Mouse (Mus musculus): ENCODE results near the gene Tmem206. TPM values are rescaled to one million over a fixed set of nuclear protein-coding genes. Genes with fewer than 3 reads are reported as not detected.
A peak's percentile ranks its signal among the peaks of the same experiment; 100 is the strongest.

Gene Tmem206
- polyA plus RNA-seq, 1 experiment from 2014 or later = 36.7 TPM

- H3K4me3 ChIP-seq = no peak overlapping the region
- no peak overlapping the region for H3K27ac ChIP-seq
- WGBS = 92% methylated on average over 4 of the region's 4 CpGs
- no peaks in the 10 kb centered on the region for H3K4me1 ChIP-seq (replicated peaks)
- no peak overlapping the region for H3K4me2 ChIP-seq
- H3K9ac ChIP-seq = no peak overlapping the region
- no peaks in the 10 kb centered on the region for H3K9me3 ChIP-seq
- ATAC-seq (ENCODE audit: low FRiP score) = no peak
- no peaks in the 10 kb centered on the region for H3K27me3 ChIP-seq
- 0 out of 2 replicates have a peak, but pooled peaks cover 3% of the 10 kb centered on the region for H3K36me3 ChIP-seq
Observed at GRCm38 (mm10) chr1:191368193-191368592, 42.5 kb downstream of the Tmem206 start.

- no peak for ATAC-seq (ENCODE audit: low FRiP score)
- no peak overlapping the region for H3K9ac ChIP-seq
- H3K27me3 ChIP-seq = no peaks in the 10 kb centered on the region
- no peaks in the 10 kb centered on the region for H3K4me1 ChIP-seq (replicated peaks)
- H3K4me3 ChIP-seq = no peak overlapping the region
- H3K9me3 ChIP-seq = no peaks in the 10 kb centered on the region
- H3K27ac ChIP-seq = no peak overlapping the region
- 0 out of 2 replicates have a peak, but pooled peaks cover 3% of the 10 kb centered on the region for H3K36me3 ChIP-seq
- H3K4me2 ChIP-seq = no peak overlapping the region
Observed at GRCm38 (mm10) chr1:191369140-191369539, 43.4 kb downstream of the Tmem206 start.

GRCm38 (mm10) chr1:191374993-191375643 lies 49.4 kb downstream of the Tmem206 start:
- ATAC-seq (ENCODE audit: low FRiP score) = no peak

GRCm38 (mm10) chr1:191375644-191375998 lies 49.9 kb downstream of the Tmem206 start:
- Histone ChIP-seq H3K36me3 (no peaks in the 10 kb centered on the region), H3K9ac (no peak overlapping the region), H3K4me3 (no peak overlapping the region), H3K4me2 (no peak overlapping the region), H3K27ac (no peak overlapping the region), H3K9me3 (no peaks in the 10 kb centered on the region), H3K27me3 (no peaks in the 10 kb centered on the region), H3K4me1 (replicated peaks) (no peaks in the 10 kb centered on the region)
- no peak for ATAC-seq (ENCODE audit: low FRiP score)
- WGBS = 96% methylated on average over 5 of the region's 5 CpGs

More at GRCm38 (mm10) chr1:191374993-191375643, 49.4 kb downstream of the Tmem206 start:
- Histone ChIP-seq H3K4me1 (replicated peaks) (no peaks in the 10 kb centered on the region), H3K9me3 (no peaks in the 10 kb centered on the region), H3K27me3 (no peaks in the 10 kb centered on the region), H3K4me2 (no peak overlapping the region), H3K36me3 (no peaks in the 10 kb centered on the region), H3K27ac (no peak overlapping the region), H3K4me3 (no peak overlapping the region), H3K9ac (no peak overlapping the region)
- 95% methylated on average over 10 of the region's 10 CpGs for WGBS

- Histone ChIP-seq H3K27me3 (no peaks in the 10 kb centered on the region), H3K4me1 (replicated peaks) (no peaks in the 10 kb centered on the region), H3K4me2 (no peak overlapping the region), H3K4me3 (no peak overlapping the region), H3K27ac (no peak overlapping the region), H3K9me3 (no peaks in the 10 kb centered on the region), H3K36me3 (no peaks in the 10 kb centered on the region), H3K9ac (no peak overlapping the region)
- WGBS = 94% methylated on average over 2 of the region's 2 CpGs
- ATAC-seq (ENCODE audit: low FRiP score) = no peak
Observed at GRCm38 (mm10) chr1:191378080-191378479, 52.4 kb downstream of the Tmem206 start.

- no peak for ATAC-seq (ENCODE audit: low FRiP score)
- H3K4me3 ChIP-seq = no peak overlapping the region
- no peaks in the 10 kb centered on the region for H3K9me3 ChIP-seq
- 96% methylated on average over 3 of the region's 3 CpGs for WGBS
- H3K9ac ChIP-seq = no peak overlapping the region
- no peak overlapping the region for H3K27ac ChIP-seq
- no peaks in the 10 kb centered on the region for H3K4me1 ChIP-seq (replicated peaks)
- H3K36me3 ChIP-seq = no peaks in the 10 kb centered on the region
- H3K27me3 ChIP-seq = no peaks in the 10 kb centered on the region
- no peak overlapping the region for H3K4me2 ChIP-seq
Observed at GRCm38 (mm10) chr1:191380843-191381242, 55.1 kb downstream of the Tmem206 start.

- H3K4me3 ChIP-seq = no peak overlapping the region
- H3K4me2 ChIP-seq = no peak overlapping the region
- 84% methylated on average over 11 of the region's 11 CpGs for WGBS
- H3K27ac ChIP-seq = no peak overlapping the region
- H3K9ac ChIP-seq = no peak overlapping the region
- H3K4me1 ChIP-seq (replicated peaks) = no peaks in the 10 kb centered on the region
- ATAC-seq (ENCODE audit: low FRiP score) = no peak
- no peaks in the 10 kb centered on the region for H3K36me3 ChIP-seq
- H3K27me3 ChIP-seq = no peaks in the 10 kb centered on the region
- no peaks in the 10 kb centered on the region for H3K9me3 ChIP-seq
Observed at GRCm38 (mm10) chr1:191381955-191382736, 56.4 kb downstream of the Tmem206 start.

GRCm38 (mm10) chr1:191384786-191385430 lies 59.2 kb downstream of the Tmem206 start:
- Histone ChIP-seq H3K27ac (no peak overlapping the region), H3K4me3 (no peak overlapping the region), H3K27me3 (no peaks in the 10 kb centered on the region), H3K4me1 (replicated peaks) (no peaks in the 10 kb centered on the region), H3K9ac (no peak overlapping the region), H3K4me2 (no peak overlapping the region), H3K36me3 (no peaks in the 10 kb centered on the region), H3K9me3 (no peaks in the 10 kb centered on the region)
- WGBS = 96% methylated on average over 10 of the region's 10 CpGs
- ATAC-seq (ENCODE audit: low FRiP score) = no peak

GRCm38 (mm10) chr1:191391311-191391710 lies 65.6 kb downstream of the Tmem206 start:
- no peak for ATAC-seq (ENCODE audit: low FRiP score)
- 27% methylated on average over 3 of the region's 3 CpGs for WGBS
- peaks cover 6% of the 10 kb centered on the region; the same call in 1 of the 2 replicates for H3K4me1 ChIP-seq (replicated peaks)
- H3K9ac ChIP-seq = no peak overlapping the region
- H3K36me3 ChIP-seq = no peaks in the 10 kb centered on the region
- no peak overlapping the region for H3K27ac ChIP-seq
- no peak overlapping the region for H3K4me2 ChIP-seq
- no peaks in the 10 kb centered on the region for H3K9me3 ChIP-seq
- H3K27me3 ChIP-seq = peaks cover 7% of the 10 kb centered on the region
- no peak overlapping the region for H3K4me3 ChIP-seq

GRCm38 (mm10) chr1:191393536-191393935 lies 67.8 kb downstream of the Tmem206 start:
- Histone ChIP-seq H3K27me3 (peaks cover 7% of the 10 kb centered on the region), H3K9ac (no peak overlapping the region), H3K9me3 (no peaks in the 10 kb centered on the region), H3K36me3 (no peaks in the 10 kb centered on the region), H3K4me3 (no peak overlapping the region), H3K4me2 (no peak overlapping the region), H3K27ac (no peak overlapping the region), H3K4me1 (replicated peaks) (peaks cover 8% of the 10 kb centered on the region; the same call in 1 of the 2 replicates)
- ATAC-seq (ENCODE audit: low FRiP score) = no peak
- 91% methylated on average over 3 of the region's 3 CpGs for WGBS

- Histone ChIP-seq H3K4me2 (no peak overlapping the region), H3K4me1 (replicated peaks) (peaks cover 8% of the 10 kb centered on the region; the same call in 1 of the 2 replicates), H3K9me3 (no peaks in the 10 kb centered on the region), H3K4me3 (no peak overlapping the region), H3K9ac (no peak overlapping the region), H3K27me3 (peaks cover 7% of the 10 kb centered on the region), H3K27ac (no peak overlapping the region), H3K36me3 (no peaks in the 10 kb centered on the region)
- ATAC-seq (ENCODE audit: low FRiP score) = no peak
- WGBS = 69% methylated on average over 2 of the region's 2 CpGs
Observed at GRCm38 (mm10) chr1:191394126-191394525, 68.4 kb downstream of the Tmem206 start.

- H3K4me3 ChIP-seq = peak overlapping the region; percentile 72
Observed at GRCm38 (mm10) chr1:191395200-191395599, 69.5 kb downstream of the Tmem206 start.

More at GRCm38 (mm10) chr1:191395200-191395599, 69.5 kb downstream of the Tmem206 start:
- Histone ChIP-seq H3K9ac (no peak overlapping the region), H3K27me3 (peaks cover 9% of the 10 kb centered on the region), H3K27ac (no peak overlapping the region), H3K36me3 (no peaks in the 10 kb centered on the region), H3K4me2 (peak overlapping the region; percentile 62), H3K4me1 (replicated peaks) (peaks cover 8% of the 10 kb centered on the region; the same call in 1 of the 2 replicates), H3K9me3 (no peaks in the 10 kb centered on the region)
- ATAC-seq (ENCODE audit: low FRiP score) = no peak
- WGBS = 40% methylated on average over 1 of the region's 1 CpGs

Data from hindbrain, embryonic 13.5 days (tissue).